Mouse (Mus musculus): Measurements from ENCODE around the gene Mapk8ip2. TPM values are rescaled to one million over a fixed set of nuclear protein-coding genes. Genes with fewer than 3 reads are reported as not detected.
A peak's percentile ranks its signal among the peaks of the same experiment; 100 is the strongest.

Gene Mapk8ip2
- polyA plus RNA-seq, 1 experiment, result 99.5 TPM

- TF ChIP-seq POLR2A (IDR thresholded peaks at IDR 0.05; ENCODE audit: borderline replicate concordance, extremely low read depth, insufficient read depth, insufficient read length, poor library complexity, severe bottlenecking) (no peak), CTCF (IDR thresholded peaks at IDR 0.05; ENCODE audit: borderline replicate concordance, extremely low read depth, insufficient read depth, insufficient read length) (no peak)
- DNase-seq (ENCODE audit: low read depth), result no peak
These were observed 43.1 kb downstream of the Mapk8ip2 start for GRCm38 (mm10) chr15:89496841-89497240.

GRCm38 (mm10) chr15:89497391-89498048, 43.8 kb downstream of the Mapk8ip2 start:
- peak; percentile 11 for DNase-seq (ENCODE audit: low read depth)
- no peak for TF ChIP-seq POLR2A (IDR thresholded peaks at IDR 0.05; ENCODE audit: borderline replicate concordance, extremely low read depth, insufficient read depth, insufficient read length, poor library complexity, severe bottlenecking)
- TF ChIP-seq CTCF (IDR thresholded peaks at IDR 0.05; ENCODE audit: borderline replicate concordance, extremely low read depth, insufficient read depth, insufficient read length), result no peak

- no peak for TF ChIP-seq CTCF (IDR thresholded peaks at IDR 0.05; ENCODE audit: borderline replicate concordance, extremely low read depth, insufficient read depth, insufficient read length)
- no peak for TF ChIP-seq POLR2A (IDR thresholded peaks at IDR 0.05; ENCODE audit: borderline replicate concordance, extremely low read depth, insufficient read depth, insufficient read length, poor library complexity, severe bottlenecking)
- peak; percentile 66 for DNase-seq (ENCODE audit: low read depth)
These were observed 44.6 kb downstream of the Mapk8ip2 start for GRCm38 (mm10) chr15:89498049-89498960.

GRCm38 (mm10) chr15:89498961-89499688, 45.4 kb downstream of the Mapk8ip2 start, which contains the start of gene Shank3:
Gene Shank3, plus strand, starts transcription at chr15:89499623.
- peak; percentile 55 for DNase-seq (ENCODE audit: low read depth)
- TF ChIP-seq CTCF (IDR thresholded peaks at IDR 0.05; ENCODE audit: borderline replicate concordance, extremely low read depth, insufficient read depth, insufficient read length) (no peak), POLR2A (IDR thresholded peaks at IDR 0.05; ENCODE audit: borderline replicate concordance, extremely low read depth, insufficient read depth, insufficient read length, poor library complexity, severe bottlenecking) (no peak)

- peak; percentile 80 for DNase-seq (ENCODE audit: low read depth)
These were observed 46.1 kb downstream of the Mapk8ip2 start for GRCm38 (mm10) chr15:89499784-89500220.

GRCm38 (mm10) chr15:89500221-89500791, 46.6 kb downstream of the Mapk8ip2 start:
- peak; percentile 67 for DNase-seq (ENCODE audit: low read depth)
- TF ChIP-seq CTCF (IDR thresholded peaks at IDR 0.05; ENCODE audit: borderline replicate concordance, extremely low read depth, insufficient read depth, insufficient read length) (no peak), POLR2A (IDR thresholded peaks at IDR 0.05; ENCODE audit: borderline replicate concordance, extremely low read depth, insufficient read depth, insufficient read length, poor library complexity, severe bottlenecking) (no peak)

More at GRCm38 (mm10) chr15:89499784-89500220, 46.1 kb downstream of the Mapk8ip2 start:
- TF ChIP-seq CTCF (IDR thresholded peaks at IDR 0.05; ENCODE audit: borderline replicate concordance, extremely low read depth, insufficient read depth, insufficient read length), result no peak
- TF ChIP-seq POLR2A (IDR thresholded peaks at IDR 0.05; ENCODE audit: borderline replicate concordance, extremely low read depth, insufficient read depth, insufficient read length, poor library complexity, severe bottlenecking), result peak; percentile 72

GRCm38 (mm10) chr15:89501321-89501720, 47.6 kb downstream of the Mapk8ip2 start:
- no peak for TF ChIP-seq CTCF (IDR thresholded peaks at IDR 0.05; ENCODE audit: borderline replicate concordance, extremely low read depth, insufficient read depth, insufficient read length)
- no peak for TF ChIP-seq POLR2A (IDR thresholded peaks at IDR 0.05; ENCODE audit: borderline replicate concordance, extremely low read depth, insufficient read depth, insufficient read length, poor library complexity, severe bottlenecking)
- no peak for DNase-seq (ENCODE audit: low read depth)

GRCm38 (mm10) chr15:89504838-89505237, 51.1 kb downstream of the Mapk8ip2 start:
- TF ChIP-seq CTCF (IDR thresholded peaks at IDR 0.05; ENCODE audit: borderline replicate concordance, extremely low read depth, insufficient read depth, insufficient read length) (no peak), POLR2A (IDR thresholded peaks at IDR 0.05; ENCODE audit: borderline replicate concordance, extremely low read depth, insufficient read depth, insufficient read length, poor library complexity, severe bottlenecking) (no peak)
- DNase-seq (ENCODE audit: low read depth), result no peak

- no peak for TF ChIP-seq POLR2A (IDR thresholded peaks at IDR 0.05; ENCODE audit: borderline replicate concordance, extremely low read depth, insufficient read depth, insufficient read length, poor library complexity, severe bottlenecking)
- TF ChIP-seq CTCF (IDR thresholded peaks at IDR 0.05; ENCODE audit: borderline replicate concordance, extremely low read depth, insufficient read depth, insufficient read length), result no peak
- DNase-seq (ENCODE audit: low read depth), result no peak
These were observed 54.0 kb downstream of the Mapk8ip2 start for GRCm38 (mm10) chr15:89507751-89508150.

- TF ChIP-seq CTCF (IDR thresholded peaks at IDR 0.05; ENCODE audit: borderline replicate concordance, extremely low read depth, insufficient read depth, insufficient read length), result no peak
- no peak for TF ChIP-seq POLR2A (IDR thresholded peaks at IDR 0.05; ENCODE audit: borderline replicate concordance, extremely low read depth, insufficient read depth, insufficient read length, poor library complexity, severe bottlenecking)
- DNase-seq (ENCODE audit: low read depth), result no peak
These were observed 59.0 kb downstream of the Mapk8ip2 start for GRCm38 (mm10) chr15:89512679-89513078.

Other genes starting within 250 kb of the Mapk8ip2 start
- 129 and 168 TPM in 2 replicates for gene Ppp6r2, start 242.4 kb upstream of the Mapk8ip2 start, polyA plus RNA-seq (2012; rRNA removed)
- gene Sbf1, start 138.6 kb upstream of the Mapk8ip2 start, polyA plus RNA-seq (2012; rRNA removed), result 186 and 229 TPM in 2 replicates
- 0.11 TPM in 1 of 2 replicates, not detected in the other for gene Adm2, start 131.2 kb upstream of the Mapk8ip2 start, polyA plus RNA-seq (2012; rRNA removed)
- not detected in 2 replicates for gene Miox, start 119.5 kb upstream of the Mapk8ip2 start, polyA plus RNA-seq (2012; rRNA removed)
- 26.5 and 32.5 TPM in 2 replicates for gene Lmf2, start 98.3 kb upstream of the Mapk8ip2 start, polyA plus RNA-seq (2012; rRNA removed)
- 126 and 172 TPM in 2 replicates for gene Ncaph2, start 98.2 kb upstream of the Mapk8ip2 start, polyA plus RNA-seq (2012; rRNA removed)
- gene Sco2, start 80.1 kb upstream of the Mapk8ip2 start, polyA plus RNA-seq (2012; rRNA removed), result 30.7 and 37.2 TPM in 2 replicates
- 3.8 and 4.6 TPM in 2 replicates for gene Tymp, start 76.9 kb upstream of the Mapk8ip2 start, polyA plus RNA-seq (2012; rRNA removed)
- 2.4 and 3.2 TPM in 2 replicates for gene Odf3b, start 74.6 kb upstream of the Mapk8ip2 start, polyA plus RNA-seq (2012; rRNA removed)
- gene Klhdc7b, start 69.0 kb upstream of the Mapk8ip2 start, polyA plus RNA-seq (2012; rRNA removed), result 0.01 TPM in 1 of 2 replicates, not detected in the other
- gene Syce3, start 43.4 kb upstream of the Mapk8ip2 start, polyA plus RNA-seq (2012; rRNA removed), result not detected in 2 replicates
- 7.0 and 8.6 TPM in 2 replicates for gene Cpt1b, start 28.1 kb upstream of the Mapk8ip2 start, polyA plus RNA-seq (2012; rRNA removed)
- 2.5 and 3.1 TPM in 2 replicates for gene C730034F03Rik, start 24.3 kb upstream of the Mapk8ip2 start, polyA plus RNA-seq (2012; rRNA removed)
- 0.34 and 1.3 TPM in 2 replicates for gene Gm44502, start 24.2 kb upstream of the Mapk8ip2 start, polyA plus RNA-seq (2012; rRNA removed)
- 79.4 and 82.4 TPM in 2 replicates for gene Chkb, start 24.0 kb upstream of the Mapk8ip2 start, polyA plus RNA-seq (2012; rRNA removed)
- 25.3 and 28.6 TPM in 2 replicates for gene Arsa, start 23.5 kb downstream of the Mapk8ip2 start, polyA plus RNA-seq (2012; rRNA removed)
- gene Shank3, start 45.7 kb downstream of the Mapk8ip2 start, polyA plus RNA-seq (2012; rRNA removed), result 31.2 and 41.5 TPM in 2 replicates
- gene Acr, start 114.4 kb downstream of the Mapk8ip2 start, polyA plus RNA-seq (2012; rRNA removed), result 9.4 and 9.7 TPM in 2 replicates
- gene Rabl2, start 138.0 kb downstream of the Mapk8ip2 start, polyA plus RNA-seq (2012; rRNA removed), result 90.4 and 103 TPM in 2 replicates